Mouse (Mus musculus): ENCODE results near the gene Abtb1. TPM values are rescaled to one million over a fixed set of nuclear protein-coding genes. Genes with fewer than 3 reads are reported as not detected.

Abtb1 gene
- polyA plus RNA-seq, 1 experiment from 2014 or later = 26.6 TPM

- ATAC-seq = no peak; the same call in 1 of the 2 replicates
- peak overlapping the region; percentile 87 for H3K27ac ChIP-seq (ENCODE audit: low read length)
- H3K9me3 ChIP-seq (ENCODE audit: control insufficient read depth, low read length) = no peaks in the 10 kb centered on the region
- H3K4me1 ChIP-seq (ENCODE audit: control insufficient read depth, insufficient read depth, low read length) = peaks cover 52% of the 10 kb centered on the region
- 65% methylated on average over 15 of the region's 15 CpGs for WGBS
- H3K9ac ChIP-seq (ENCODE audit: low read depth, low read length) = peak overlapping the region; percentile 47
- H3K4me2 ChIP-seq (ENCODE audit: low read depth, low read length) = no peak overlapping the region
- H3K27me3 ChIP-seq (replicated peaks; ENCODE audit: control insufficient read depth, insufficient read depth, low read length) = no peaks in the 10 kb centered on the region
- H3K36me3 ChIP-seq (ENCODE audit: control insufficient read depth, insufficient read depth, low read length) = no peaks in the 10 kb centered on the region
- no peak overlapping the region for H3K4me3 ChIP-seq (ENCODE audit: low read length)
Measured at GRCm38 (mm10) chr6:88786732-88787445, 54.9 kb downstream of the Abtb1 start.

Other genes starting within 250 kb of the Abtb1 start
- 0.21 and 0.32 TPM in 2 replicates for gene Kbtbd12, start 204.0 kb downstream of the Abtb1 start, polyA plus RNA-seq (2015; fragmentation: Nextera tagmentation; extraction: Ambion mirVana)
- 73.3 and 82.8 TPM in 2 replicates for gene Mgll, start 117.6 kb downstream of the Abtb1 start, polyA plus RNA-seq (2015; fragmentation: Nextera tagmentation; extraction: Ambion mirVana)
- gene Podxl2, start 33.1 kb upstream of the Abtb1 start, polyA plus RNA-seq (2015; fragmentation: Nextera tagmentation; extraction: Ambion mirVana) = 32.0 and 35.6 TPM in 2 replicates
- 90.1 and 101 TPM in 2 replicates for gene Mcm2, start 56.8 kb upstream of the Abtb1 start, polyA plus RNA-seq (2015; fragmentation: Nextera tagmentation; extraction: Ambion mirVana)
- gene Tpra1, start 60.3 kb upstream of the Abtb1 start, polyA plus RNA-seq (2015; fragmentation: Nextera tagmentation; extraction: Ambion mirVana) = 73.7 and 77.0 TPM in 2 replicates

Measured in intestine, embryonic 16.5 days (tissue).